Mouse (Mus musculus) CH12.LX (cell line): ENCODE measurements around the gene Arhgef25. TPM values are rescaled to one million over a fixed set of nuclear protein-coding genes. Genes with fewer than 3 reads are reported as not detected.

Source experiments
- DNase-seq: peaks from one replicate; pipeline ENCODE4 v3.0.0-alpha.2; 2013; ENCODE audit errors: extremely low read depth
- H3K27ac ChIP-seq: 2 replicates; pipeline ENCODE4 v1.5.1; 2012; ENCODE audit warnings: low read depth, mild to moderate bottlenecking, control low read depth, moderate library complexity; ENCODE audit not compliant: insufficient read depth
- H3K27me3 ChIP-seq: replicated peaks from 2 replicates; pipeline ENCODE3; 2012; ENCODE audit warnings: inconsistent platforms
- H3K36me3 ChIP-seq, 2 experiments: replicated peaks in 1 of 2; 2 replicates each; pipeline versions ENCODE3 to v1.6.1; 2012; ENCODE audit warnings: inconsistent platforms in 1 of 2, low read length in 1 of 2, mild to moderate bottlenecking in 1 of 2, mixed read lengths in 1 of 2, moderate library complexity in 1 of 2; ENCODE audit not compliant: control insufficient read depth in 1 of 2, insufficient read depth in 1 of 2
- H3K4me1 ChIP-seq, 2 experiments: 2 replicates each; pipeline ENCODE4 v1.6.1; 2012; ENCODE audit warnings: inconsistent platforms in 1 of 2, moderate library complexity in 1 of 2; ENCODE audit not compliant: insufficient read depth in 2 of 2, control insufficient read depth in 1 of 2
- H3K4me2 ChIP-seq: 2 replicates; pipeline ENCODE4 v1.6.1; 2012; ENCODE audit warnings: low read depth, mild to moderate bottlenecking, control low read depth; ENCODE audit not compliant: poor library complexity, insufficient read depth, severe bottlenecking
- H3K4me3 ChIP-seq, 3 experiments: fragments of 150-350 bp in 1 of 3; sonication (generic) in 1 of 3; replicated peaks in 1 of 3; 2 replicates each; pipeline versions ENCODE3 to v1.5.1; 2011 to 2012; ENCODE audit warnings: low read depth in 2 of 3, low read length in 2 of 3, mild to moderate bottlenecking in 2 of 3, moderate library complexity in 2 of 3, control low read depth in 1 of 3, improper control_type of control experiment in 1 of 3, inconsistent platforms in 1 of 3, mixed read lengths in 1 of 3; ENCODE audit not compliant: poor library complexity in 1 of 3
- H3K79me2 ChIP-seq: replicated peaks from 2 replicates; pipeline ENCODE4 v1.6.1; 2012; ENCODE audit warnings: mild to moderate bottlenecking, moderate library complexity; ENCODE audit not compliant: control insufficient read depth, poor library complexity, insufficient read depth, severe bottlenecking; ENCODE audit errors: extremely low read depth
- H3K9ac ChIP-seq: 2 replicates; pipeline ENCODE4 v1.6.1; 2012; ENCODE audit warnings: low read depth, mild to moderate bottlenecking, control low read depth, moderate library complexity; ENCODE audit not compliant: insufficient read depth
- H3K9me3 ChIP-seq: replicated peaks from 2 replicates; pipeline ENCODE3; 2012; ENCODE audit warnings: low read length, inconsistent platforms, mixed read lengths
- BHLHE40 ChIP-seq: IDR thresholded peaks from 2 replicates; pipeline ENCODE4 v1.6.1; 2011; ENCODE audit warnings: mild to moderate bottlenecking, low read depth, low read length, improper control_type of control experiment
- CHD1 ChIP-seq: IDR thresholded peaks from 2 replicates; pipeline ENCODE4 v1.6.1; 2012; ENCODE audit warnings: low read depth, low read length, improper control_type of control experiment, inconsistent platforms
- E2F4 ChIP-seq: IDR thresholded peaks from 2 replicates; pipeline ENCODE4 v1.6.1; 2011; ENCODE audit warnings: low read depth, low read length, improper control_type of control experiment; ENCODE audit not compliant: insufficient replicate concordance
- ETS1 ChIP-seq: conservative IDR thresholded peaks from 2 replicates; pipeline ENCODE4 v1.6.1; 2012; ENCODE audit warnings: low read depth, mild to moderate bottlenecking, inconsistent platforms, low read length, improper control_type of control experiment, moderate library complexity
- GABPA ChIP-seq: IDR thresholded peaks from 2 replicates; pipeline ENCODE4 v1.6.1; 2012; ENCODE audit warnings: low read depth, low read length, improper control_type of control experiment, inconsistent platforms; ENCODE audit not compliant: insufficient replicate concordance
- HCFC1 ChIP-seq: IDR thresholded peaks from 2 replicates; pipeline ENCODE4 v1.6.1; 2012; ENCODE audit warnings: low read depth, mild to moderate bottlenecking, inconsistent platforms, low read length, improper control_type of control experiment
- MAFK ChIP-seq: IDR thresholded peaks from 2 replicates; pipeline ENCODE4 v1.6.1; 2011; ENCODE audit warnings: low read length, improper control_type of control experiment; ENCODE audit not compliant: insufficient replicate concordance
- MAZ ChIP-seq: IDR thresholded peaks from 2 replicates; pipeline ENCODE4 v1.6.1; 2012; ENCODE audit warnings: low read depth, mild to moderate bottlenecking, inconsistent platforms, low read length, improper control_type of control experiment, moderate library complexity
- NELFE ChIP-seq: IDR thresholded peaks from 2 replicates; pipeline ENCODE4 v1.6.1; 2011; ENCODE audit warnings: low read depth, low read length, improper control_type of control experiment
- POLR2A ChIP-seq: IDR thresholded peaks from 2 replicates; pipeline ENCODE4 v1.6.1; 2011; ENCODE audit warnings: low read depth, mild to moderate bottlenecking, improper control_type of control experiment, low read length
- POLR2AphosphoS2 ChIP-seq: IDR thresholded peaks from 2 replicates; pipeline ENCODE4 v1.6.1; 2011; ENCODE audit warnings: low read depth, low read length, improper control_type of control experiment
- RAD21 ChIP-seq: IDR thresholded peaks from 2 replicates; pipeline ENCODE4 v1.6.1; 2011; ENCODE audit warnings: low read depth, mild to moderate bottlenecking, low read length, improper control_type of control experiment, moderate library complexity
- SIN3A ChIP-seq: IDR thresholded peaks from 2 replicates; pipeline ENCODE4 v1.6.1; 2012; ENCODE audit warnings: low read length, improper control_type of control experiment, inconsistent platforms
- TBP ChIP-seq: conservative IDR thresholded peaks from 2 replicates; pipeline ENCODE4 v1.6.1; 2011; ENCODE audit warnings: low read depth, low read length, improper control_type of control experiment
- TCF12 ChIP-seq: IDR thresholded peaks from 2 replicates; pipeline ENCODE4 v1.6.1; 2014; ENCODE audit warnings: low read depth, mild to moderate bottlenecking, inconsistent platforms, low read length, improper control_type of control experiment
- UBTF ChIP-seq: IDR thresholded peaks from 2 replicates; pipeline ENCODE4 v1.6.1; 2012; ENCODE audit warnings: low read depth, mild to moderate bottlenecking, inconsistent platforms, low read length, improper control_type of control experiment, moderate library complexity
- dilution Hi-C: fragments of 300-500 bp; cut with MboI; formaldehyde crosslinking; loops from 2 replicates; pipeline ENCODE4 v1.14.3; 2020; ENCODE audit warnings: low sequenced_read_pairs; ENCODE audit not compliant: extremely low pct_unique_long_range_greater_than_20kb, extremely low pct_ligation_motif_present
- in situ Hi-C: fragments of 300-500 bp; cut with MboI; formaldehyde crosslinking; loops from 3 replicates; pipeline ENCODE4 v1.14.3; 2019; ENCODE audit warnings: low sequenced_read_pairs, low pct_ligation_motif_present, low pct_unique_long_range_greater_than_20kb, mixed read lengths
- polyA plus RNA-seq: library from polyadenylated mRNA; unstranded; fragments of >175 nt; gene quantifications from 2 replicates; pipeline ENCODE4 v1.2.1, GENCODE M21; 2012; ENCODE audit warnings: low read depth; ENCODE audit not compliant: insufficient read length
- total RNA-seq, 2 experiments: library from RNA; depleted of rRNA; stranded (reverse); fragments of 300-350 nt in 1 of 2; fragments of >200 nt in 1 of 2; gene quantifications; 2 replicates each; pipeline ENCODE4 v1.2.3; 2012 to 2014

Arhgef25 gene
- total and polyA plus RNA-seq, 3 experiments = 3.3 to 8.7 (median 8.3) TPM

GRCm38 (mm10) chr10:127158471-127158870, 31.4 kb downstream of the Arhgef25 start:
- H3K79me2 ChIP-seq = no peaks in the 10 kb centered on the region
- no peak for TF ChIP-seq NELFE
- TF ChIP-seq GABPA = no peak
- no peak for TF ChIP-seq TBP
- TF ChIP-seq SIN3A = no peak
- TF ChIP-seq UBTF = no peak
- no peak for TF ChIP-seq BHLHE40
- TF ChIP-seq TCF12 = no peak
- no peak for TF ChIP-seq CHD1
- TF ChIP-seq MAFK = no peak
- no peak for TF ChIP-seq POLR2A
- no peak for TF ChIP-seq HCFC1
- TF ChIP-seq, all 38 proteins: peak for 0
- H3K4me2 ChIP-seq = no peak overlapping the region
- H3K9me3 ChIP-seq = no peaks in the 10 kb centered on the region
- dilution Hi-C loops = no loop called here
- no peaks in the 10 kb centered on the region for H3K36me3 ChIP-seq
- H3K27ac ChIP-seq = no peak overlapping the region
- no peak for DNase-seq
- H3K4me3 ChIP-seq = no peak overlapping the region
- no peaks in the 10 kb centered on the region for H3K27me3 ChIP-seq
- no peak overlapping the region for H3K9ac ChIP-seq
- in situ Hi-C loops = no loop called here
- peaks cover 5 to 9% of the 10 kb centered on the region in 2 experiments; a peak in 3 of 4 replicates for H3K4me1 ChIP-seq

- dilution Hi-C loops = no loop called here
- Histone ChIP-seq H3K4me1 (no peaks in the 10 kb centered on the region), H3K9me3 (peaks cover 3% of the 10 kb centered on the region), H3K27me3 (no peaks in the 10 kb centered on the region), H3K36me3 (no peaks in the 10 kb centered on the region), H3K4me3 (no peak overlapping the region), H3K79me2 (no peaks in the 10 kb centered on the region), H3K4me2 (no peak overlapping the region), H3K27ac (no peak overlapping the region), H3K9ac (no peak overlapping the region)
- DNase-seq = no peak
- TF ChIP-seq MAZ = no peak
- TF ChIP-seq ETS1 = no peak
- no peak for TF ChIP-seq E2F4
- no peak for TF ChIP-seq SIN3A
- in situ Hi-C loops = no loop called here
Measured at GRCm38 (mm10) chr10:127156511-127156910, 33.4 kb downstream of the Arhgef25 start.

GRCm38 (mm10) chr10:127156089-127156488, 33.8 kb downstream of the Arhgef25 start:
- Histone ChIP-seq H3K27me3 (no peaks in the 10 kb centered on the region), H3K79me2 (no peaks in the 10 kb centered on the region), H3K9me3 (peaks cover 3% of the 10 kb centered on the region), H3K4me1 (no peaks in the 10 kb centered on the region), H3K4me3 (no peak overlapping the region), H3K36me3 (no peaks in the 10 kb centered on the region), H3K9ac (no peak overlapping the region), H3K4me2 (no peak overlapping the region), H3K27ac (no peak overlapping the region)
- no peak for DNase-seq
- no peak for TF ChIP-seq RAD21
- TF ChIP-seq POLR2AphosphoS2 = no peak
- dilution Hi-C loops (no loop called here), in situ Hi-C loops (no loop called here)
